Mouse (Mus musculus): ENCODE measurements at regions not wholly inside any gene's neighbourhood (a gene's known extent, or its start where the extent isn't known, plus 50 kb on each side); places are given as distances from the start of the nearest gene placed in this dataset.

DNA sequence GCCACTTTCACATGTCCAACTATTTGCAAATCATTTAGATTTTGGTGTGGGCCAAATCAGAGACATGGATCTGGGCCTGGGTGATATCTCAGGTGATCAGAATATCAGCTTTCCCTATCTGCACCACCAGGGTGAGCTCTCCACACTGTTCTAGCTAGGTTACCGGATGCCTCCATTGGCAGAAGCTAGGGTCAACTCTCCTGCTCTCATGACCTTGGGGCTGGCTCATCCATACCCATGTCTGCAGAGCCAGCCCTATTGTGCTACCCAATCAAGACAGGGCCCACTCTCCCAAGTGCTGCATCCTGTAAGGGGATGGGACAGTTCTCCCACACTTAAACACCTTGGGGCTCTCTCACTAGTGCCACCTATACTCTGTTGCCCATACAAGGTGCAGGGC lies 162.7 kb downstream of the 4931408C20Rik start:
- TF ChIP-seq USF1 (IDR thresholded peaks at IDR 0.05; ENCODE audit: low read depth) (no peak), CTCF (IDR thresholded peaks at IDR 0.05; ENCODE audit: control insufficient read depth, insufficient read depth, insufficient read length) (no peak)

Data from C2C12 (cell line).